Mouse (Mus musculus): ENCODE data around the gene Mpp3. TPM values are rescaled to one million over a fixed set of nuclear protein-coding genes. Genes with fewer than 3 reads are reported as not detected.

The Mpp3 gene
- 0.24 and 0.53 TPM in 2 replicates for polyA plus RNA-seq (2015; fragmentation: Nextera tagmentation; extraction: Ambion mirVana)

- Histone ChIP-seq H3K9ac (no peak within 1 kb of the TSS), H3K27me3 (peaks cover 72% of the 10 kb centered on the region), H3K36me3 (replicated peaks) (no peaks in the 10 kb centered on the region), H3K9me3 (replicated peaks) (no peaks in the 10 kb centered on the region), H3K4me3 (replicated peaks) (no peak within 1 kb of the TSS), H3K4me2 (peak within 1 kb of the TSS; percentile 81), H3K4me1 (replicated peaks) (peaks cover 31% of the 10 kb centered on the region), H3K27ac (replicated peaks) (no peak within 1 kb of the TSS)
- 60% methylated on average over 6 of the region's 6 CpGs for WGBS (ENCODE audit: insufficient replicate concordance)
- ATAC-seq (ENCODE audit: insufficient read depth), result no peak
These were observed at the start of gene Mpp3 for GRCm38 (mm10) chr11:102028087-102028816. Gene Mpp3 (minus strand): TSS chr11:102028461.

GRCm38 (mm10) chr11:102073722-102074121 lies 45.5 kb upstream of the Mpp3 start:
- H3K4me2 ChIP-seq, result no peak overlapping the region
- no peak overlapping the region for H3K27ac ChIP-seq (replicated peaks)
- 81% methylated on average over 14 of the region's 14 CpGs for WGBS (ENCODE audit: insufficient replicate concordance)
- H3K4me1 ChIP-seq (replicated peaks), result no peaks in the 10 kb centered on the region; the same call in 1 of the 2 replicates
- no peak overlapping the region for H3K4me3 ChIP-seq (replicated peaks)
- peaks cover 16% of the 10 kb centered on the region for H3K27me3 ChIP-seq
- H3K9ac ChIP-seq, result no peak overlapping the region
- ATAC-seq (ENCODE audit: insufficient read depth), result no peak
- H3K36me3 ChIP-seq (replicated peaks), result peaks cover 23% of the 10 kb centered on the region
- no peaks in the 10 kb centered on the region for H3K9me3 ChIP-seq (replicated peaks)

DNA sequence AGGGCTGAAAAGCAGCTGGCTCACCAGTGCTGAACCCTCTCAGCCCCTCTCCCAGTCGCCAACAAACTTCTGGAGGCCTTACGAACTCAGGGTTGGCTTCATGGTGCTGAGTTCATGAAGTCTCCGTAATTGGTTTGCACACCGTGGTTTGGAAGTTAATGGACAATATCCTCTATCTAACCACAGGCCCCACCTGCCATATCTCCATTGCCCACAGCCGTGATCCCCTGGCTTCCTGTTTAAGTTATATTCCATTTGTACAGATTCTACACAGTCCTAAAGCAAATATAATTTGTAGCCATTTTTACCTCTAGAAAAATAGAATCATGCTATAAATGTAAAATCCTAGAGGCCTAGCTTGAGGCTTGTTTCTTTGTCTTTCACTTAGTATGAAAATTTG lies 44.5 kb upstream of the Mpp3 start:
- 26% methylated on average over 5 of the region's 5 CpGs for WGBS (ENCODE audit: insufficient replicate concordance)
- no peak overlapping the region for H3K27ac ChIP-seq (replicated peaks)

DNA sequence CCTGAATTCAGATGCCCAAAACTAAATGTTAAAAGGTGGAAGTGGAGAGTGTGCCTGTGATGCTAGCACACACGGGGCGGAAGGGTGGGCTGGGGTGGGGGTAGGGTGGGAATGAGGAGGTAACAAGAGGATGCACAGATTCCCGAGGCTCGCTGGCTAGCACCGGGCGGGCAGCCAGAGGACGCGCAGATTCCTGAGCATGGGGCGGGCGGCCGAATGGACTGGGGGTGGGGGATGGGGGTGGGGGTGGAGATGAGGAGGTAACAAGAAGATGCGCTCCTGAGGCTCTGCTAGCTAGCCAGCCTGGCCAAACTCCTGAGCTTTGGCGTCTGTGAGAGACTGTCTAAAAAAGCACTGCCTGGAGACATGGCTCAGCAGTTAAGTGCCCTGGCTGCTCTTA lies 42.2 kb upstream of the Mpp3 start:
- Histone ChIP-seq H3K4me3 (replicated peaks) (no peak overlapping the region), H3K27ac (replicated peaks) (no peak overlapping the region), H3K4me1 (replicated peaks) (peaks cover 5% of the 10 kb centered on the region; the same call in 1 of the 2 replicates), H3K4me2 (no peak overlapping the region), H3K27me3 (peaks cover 16% of the 10 kb centered on the region), H3K9me3 (replicated peaks) (no peaks in the 10 kb centered on the region), H3K36me3 (replicated peaks) (0 out of 2 replicates have a peak, but pooled peaks cover 4% of the 10 kb centered on the region), H3K9ac (no peak overlapping the region)
- ATAC-seq (ENCODE audit: insufficient read depth), result no peak
- 25% methylated on average over 13 of the region's 13 CpGs for WGBS (ENCODE audit: insufficient replicate concordance)

More for the DNA sequence above, 44.5 kb upstream of the Mpp3 start:
- H3K36me3 ChIP-seq (replicated peaks), result peaks cover 14% of the 10 kb centered on the region
- H3K9me3 ChIP-seq (replicated peaks), result no peaks in the 10 kb centered on the region
- peaks cover 16% of the 10 kb centered on the region for H3K27me3 ChIP-seq
- H3K9ac ChIP-seq, result no peak overlapping the region
- no peak overlapping the region for H3K4me3 ChIP-seq (replicated peaks)
- ATAC-seq (ENCODE audit: insufficient read depth), result no peak
- no peak overlapping the region for H3K4me2 ChIP-seq
- H3K4me1 ChIP-seq (replicated peaks), result no peaks in the 10 kb centered on the region; the same call in 1 of the 2 replicates

DNA sequence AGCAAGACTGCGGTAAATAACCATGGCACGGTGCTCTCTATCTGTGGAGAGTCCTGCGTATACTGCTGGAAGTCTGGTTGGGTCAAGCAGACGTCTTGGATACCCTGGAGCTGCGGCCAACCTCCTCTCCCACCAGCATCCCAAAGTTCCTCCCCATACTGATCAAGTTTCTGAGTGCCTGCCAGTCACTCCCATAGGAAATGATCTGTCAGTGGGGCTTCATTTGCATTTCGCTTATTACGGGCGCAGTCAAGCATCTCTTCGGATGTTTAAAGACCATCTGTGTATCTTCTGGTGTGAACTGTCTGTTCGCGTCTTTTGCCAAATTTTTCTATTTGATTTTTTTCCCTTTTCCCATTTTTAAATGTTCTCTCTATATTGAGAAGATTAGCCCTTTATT lies 41.4 kb upstream of the Mpp3 start:
- peaks cover 5% of the 10 kb centered on the region; the same call in 1 of the 2 replicates for H3K4me1 ChIP-seq (replicated peaks)
- H3K27ac ChIP-seq (replicated peaks), result no peak overlapping the region
- no peak overlapping the region for H3K4me3 ChIP-seq (replicated peaks)
- H3K9ac ChIP-seq, result no peak overlapping the region
- 0 out of 2 replicates have a peak, but pooled peaks cover 4% of the 10 kb centered on the region for H3K36me3 ChIP-seq (replicated peaks)
- peaks cover 16% of the 10 kb centered on the region for H3K27me3 ChIP-seq
- 61% methylated on average over 11 of the region's 11 CpGs for WGBS (ENCODE audit: insufficient replicate concordance)
- no peaks in the 10 kb centered on the region for H3K9me3 ChIP-seq (replicated peaks)
- no peak overlapping the region for H3K4me2 ChIP-seq
- ATAC-seq (ENCODE audit: insufficient read depth), result no peak

DNA sequence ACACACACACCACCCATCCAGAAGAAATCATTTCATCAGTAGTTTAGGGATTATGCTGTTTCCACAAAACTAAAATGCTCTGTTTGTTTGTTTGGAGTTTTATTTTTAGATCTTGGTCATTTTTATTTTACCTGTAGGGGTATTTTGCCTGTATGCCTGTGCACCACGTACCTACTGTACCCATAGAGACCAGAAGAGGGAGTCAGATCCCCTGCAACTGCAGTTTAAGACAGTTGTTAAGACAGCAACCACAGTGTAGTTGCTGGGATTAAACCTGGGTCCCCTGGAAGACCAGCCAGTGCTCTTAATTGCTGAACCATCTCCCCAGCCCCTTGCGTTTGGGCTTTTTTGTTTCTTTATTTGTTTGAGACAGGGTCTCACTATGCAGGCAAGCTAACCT lies 40.7 kb upstream of the Mpp3 start:
- no peak for ATAC-seq (ENCODE audit: insufficient read depth)
- peaks cover 16% of the 10 kb centered on the region for H3K27me3 ChIP-seq
- 30% methylated on average over 2 of the region's 2 CpGs for WGBS (ENCODE audit: insufficient replicate concordance)
- no peak overlapping the region for H3K9ac ChIP-seq
- no peak overlapping the region for H3K4me3 ChIP-seq (replicated peaks)
- H3K27ac ChIP-seq (replicated peaks), result no peak overlapping the region
- H3K4me1 ChIP-seq (replicated peaks), result peaks cover 5% of the 10 kb centered on the region; the same call in 1 of the 2 replicates
- H3K4me2 ChIP-seq, result no peak overlapping the region
- peaks cover 9% of the 10 kb centered on the region for H3K36me3 ChIP-seq (replicated peaks)
- H3K9me3 ChIP-seq (replicated peaks), result no peaks in the 10 kb centered on the region

- H3K4me2 ChIP-seq, result no peak overlapping the region
- 70% methylated on average over 13 of the region's 13 CpGs for WGBS (ENCODE audit: insufficient replicate concordance)
- H3K36me3 ChIP-seq (replicated peaks), result peaks cover 46% of the 10 kb centered on the region
- ATAC-seq (ENCODE audit: insufficient read depth), result peak; percentile 25; the same call in 1 of the 2 replicates
- H3K27ac ChIP-seq (replicated peaks), result no peak overlapping the region
- H3K4me1 ChIP-seq (replicated peaks), result peaks cover 26% of the 10 kb centered on the region
- no peaks in the 10 kb centered on the region for H3K9me3 ChIP-seq (replicated peaks)
- H3K9ac ChIP-seq, result no peak overlapping the region
- no peak overlapping the region for H3K4me3 ChIP-seq (replicated peaks)
- H3K27me3 ChIP-seq, result peaks cover 24% of the 10 kb centered on the region
These were observed 34.8 kb upstream of the Mpp3 start for GRCm38 (mm10) chr11:102063076-102063475.

DNA sequence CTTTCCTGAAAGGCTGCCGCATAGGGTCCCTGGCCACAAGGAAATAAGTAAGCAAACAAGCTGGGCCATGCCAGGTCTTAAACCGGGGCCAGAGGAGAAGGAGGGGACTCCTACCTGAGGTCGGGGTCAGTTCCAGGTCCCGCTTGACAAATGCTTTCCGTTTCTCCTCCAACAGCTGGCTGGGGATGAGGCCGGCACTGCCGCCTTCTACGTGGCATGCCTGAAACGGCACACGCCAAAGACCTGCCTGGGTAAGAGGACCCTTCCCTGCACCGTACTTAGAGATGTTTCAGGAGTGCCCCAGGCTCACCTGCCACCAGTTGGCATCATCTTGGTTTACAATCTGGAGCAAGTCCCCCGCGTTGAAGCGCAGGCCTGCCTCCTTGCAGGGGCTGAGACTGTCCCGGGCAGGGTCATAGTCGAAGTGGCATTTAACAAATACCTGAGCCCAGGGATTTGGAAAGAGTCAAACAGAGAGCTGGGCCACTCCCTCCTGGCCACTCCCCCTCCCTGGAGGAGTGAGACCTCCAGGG lies 33.7 kb upstream of the Mpp3 start:
- peaks cover 21% of the 10 kb centered on the region for H3K4me1 ChIP-seq (replicated peaks)
- ATAC-seq (ENCODE audit: insufficient read depth), result no peak
- no peaks in the 10 kb centered on the region for H3K9me3 ChIP-seq (replicated peaks)
- H3K27me3 ChIP-seq, result peaks cover 24% of the 10 kb centered on the region
- H3K27ac ChIP-seq (replicated peaks), result no peak overlapping the region
- no peak overlapping the region for H3K4me2 ChIP-seq
- H3K36me3 ChIP-seq (replicated peaks), result peaks cover 46% of the 10 kb centered on the region
- 34% methylated on average over 16 of the region's 16 CpGs for WGBS (ENCODE audit: insufficient replicate concordance)
- no peak overlapping the region for H3K4me3 ChIP-seq (replicated peaks)
- H3K9ac ChIP-seq, result no peak overlapping the region

GRCm38 (mm10) chr11:102061236-102061940 lies 33.1 kb upstream of the Mpp3 start:
- peaks cover 46% of the 10 kb centered on the region for H3K36me3 ChIP-seq (replicated peaks)
- no peak for ATAC-seq (ENCODE audit: insufficient read depth)
- peak overlapping the region; percentile 46 for H3K4me2 ChIP-seq
- H3K27me3 ChIP-seq, result peaks cover 24% of the 10 kb centered on the region
- no peak overlapping the region for H3K27ac ChIP-seq (replicated peaks)
- peaks cover 21% of the 10 kb centered on the region for H3K4me1 ChIP-seq (replicated peaks)
- WGBS (ENCODE audit: insufficient replicate concordance), result 6% methylated on average over 23 of the region's 23 CpGs
- H3K9ac ChIP-seq, result no peak overlapping the region
- H3K9me3 ChIP-seq (replicated peaks), result no peaks in the 10 kb centered on the region
- H3K4me3 ChIP-seq (replicated peaks), result peak overlapping the region; percentile 6; the same call in 1 of the 2 replicates

- no peaks in the 10 kb centered on the region for H3K4me1 ChIP-seq (replicated peaks)
- H3K27ac ChIP-seq (replicated peaks), result no peak overlapping the region
- H3K9ac ChIP-seq, result no peak overlapping the region
- 0 out of 2 replicates have a peak, but pooled peaks cover 2% of the 10 kb centered on the region for H3K36me3 ChIP-seq (replicated peaks)
- no peak overlapping the region for H3K4me2 ChIP-seq
- H3K27me3 ChIP-seq, result peaks cover 15% of the 10 kb centered on the region; the same call in 1 of the 2 replicates
- ATAC-seq (ENCODE audit: insufficient read depth), result no peak
- no peak overlapping the region for H3K4me3 ChIP-seq (replicated peaks)
- 19% methylated on average over 9 of the region's 9 CpGs for WGBS (ENCODE audit: insufficient replicate concordance)
- H3K9me3 ChIP-seq (replicated peaks), result no peaks in the 10 kb centered on the region
These were observed 25.6 kb upstream of the Mpp3 start for GRCm38 (mm10) chr11:102053847-102054246.

- no peaks in the 10 kb centered on the region for H3K9me3 ChIP-seq (replicated peaks)
- H3K27me3 ChIP-seq, result peaks cover 15% of the 10 kb centered on the region; the same call in 1 of the 2 replicates
- no peak for ATAC-seq (ENCODE audit: insufficient read depth)
- no peak overlapping the region for H3K4me2 ChIP-seq
- no peak overlapping the region for H3K4me3 ChIP-seq (replicated peaks)
- no peaks in the 10 kb centered on the region for H3K4me1 ChIP-seq (replicated peaks)
- 60% methylated on average over 7 of the region's 7 CpGs for WGBS (ENCODE audit: insufficient replicate concordance)
- H3K27ac ChIP-seq (replicated peaks), result no peak overlapping the region
- H3K36me3 ChIP-seq (replicated peaks), result no peaks in the 10 kb centered on the region
- H3K9ac ChIP-seq, result no peak overlapping the region
These were observed 24.9 kb upstream of the Mpp3 start for GRCm38 (mm10) chr11:102053183-102053582.

Data from liver, embryonic 15.5 days (tissue).